Mouse (Mus musculus) kidney, adult 9 months (tissue): ENCODE data around the gene Slamf9.
A peak's percentile ranks its signal among the peaks of the same experiment; 100 is the strongest.

Source experiments
- DNase-seq: peaks from one replicate; pipeline ENCODE4 v3.0.0; 2022

Gene Slamf9

GRCm38 (mm10) chr1:172492047-172492446, 16.9 kb downstream of the Slamf9 start:
- DNase-seq: peak; percentile 43

DNA sequence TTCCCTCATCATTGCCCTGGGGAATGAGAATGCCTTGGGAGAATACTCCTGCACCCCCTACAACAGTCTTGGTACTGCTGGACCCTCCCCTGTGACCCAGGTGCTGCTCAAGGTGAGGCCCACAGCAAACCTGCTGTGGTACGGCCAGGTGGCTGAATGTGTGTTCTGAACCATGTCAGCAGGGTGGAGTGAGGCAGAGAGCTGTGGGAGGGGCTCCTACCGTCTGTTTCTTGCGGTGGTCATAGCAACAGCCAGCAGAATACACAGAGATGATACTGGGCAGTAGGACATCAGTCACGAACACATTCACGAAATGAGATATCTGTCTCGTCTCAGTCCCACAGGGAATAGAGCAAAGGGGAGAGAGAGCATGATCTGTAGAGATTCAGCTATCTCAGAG, 18.4 kb downstream of the Slamf9 start:
- no peak for DNase-seq

DNA sequence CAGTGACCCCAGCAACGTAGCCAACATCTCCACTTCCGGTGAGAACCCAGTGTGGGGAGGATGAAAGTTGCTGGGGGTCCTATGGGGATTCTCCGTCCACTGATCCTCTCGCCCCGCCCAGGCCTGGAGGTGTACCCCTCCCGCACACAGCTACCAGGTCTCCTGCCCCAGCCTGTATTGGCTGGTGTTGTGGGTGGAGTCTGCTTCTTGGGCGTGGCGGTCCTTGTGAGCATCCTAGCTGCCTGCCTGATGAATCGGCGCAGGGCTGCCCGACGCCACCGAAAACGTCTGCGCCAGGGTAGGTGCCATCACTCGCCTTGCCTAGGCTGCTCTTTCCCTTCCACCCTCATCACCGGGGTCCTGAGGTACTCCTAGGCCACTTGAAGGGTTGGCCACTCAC, 20.9 kb downstream of the Slamf9 start:
- DNase-seq: no peak

- no peak for DNase-seq
These were observed 22.3 kb downstream of the Slamf9 start for GRCm38 (mm10) chr1:172497428-172497827.

DNA sequence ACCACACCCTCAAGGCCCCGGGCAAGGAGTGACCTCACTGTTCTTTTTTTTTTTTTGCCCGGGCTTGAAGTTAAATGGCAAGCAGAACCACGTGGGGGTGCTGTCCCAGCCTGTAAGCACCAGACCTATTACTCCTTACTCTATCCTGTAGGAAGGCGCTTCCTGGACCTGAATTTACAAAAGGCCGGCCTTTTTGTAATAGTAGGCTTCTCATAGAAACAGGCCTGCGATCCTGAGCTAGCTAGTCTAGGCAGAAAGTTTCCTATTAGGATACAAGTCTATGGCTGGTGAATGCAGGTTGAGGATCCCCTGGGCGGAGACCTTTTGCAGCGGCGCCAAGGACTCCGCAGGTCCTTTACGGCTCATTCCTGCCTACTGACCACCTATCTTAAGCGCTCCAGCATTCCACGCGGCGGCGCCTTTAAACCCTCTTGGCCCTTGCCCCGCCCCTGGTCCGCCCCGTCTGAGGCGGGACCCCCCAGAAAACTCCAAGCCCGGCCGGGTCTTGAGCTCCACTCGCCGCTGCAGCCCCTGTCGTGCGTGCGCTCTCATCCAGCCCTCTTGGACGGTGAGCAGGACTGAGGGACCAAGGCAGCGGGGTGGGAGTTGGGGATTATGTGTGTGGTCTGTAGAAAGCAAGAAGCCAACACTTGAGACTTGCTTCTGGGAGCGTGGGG, 24.7 kb downstream of the Slamf9 start, which contains the start of gene Tagln2:
TSS of gene Tagln2 (plus strand) at position 283 of the 677 bp plus-strand sequence.
- DNase-seq: peak; percentile 92

GRCm38 (mm10) chr1:172500451-172501370, 25.6 kb downstream of the Slamf9 start:
- peak; percentile 85 for DNase-seq

GRCm38 (mm10) chr1:172501371-172502144, 26.4 kb downstream of the Slamf9 start:
- DNase-seq: peak; percentile 64

- DNase-seq: peak; percentile 80
These were observed 27.3 kb downstream of the Slamf9 start for GRCm38 (mm10) chr1:172502145-172503110.

- DNase-seq: peak; percentile 57
These were observed 28.2 kb downstream of the Slamf9 start for GRCm38 (mm10) chr1:172503111-172503997.

DNA sequence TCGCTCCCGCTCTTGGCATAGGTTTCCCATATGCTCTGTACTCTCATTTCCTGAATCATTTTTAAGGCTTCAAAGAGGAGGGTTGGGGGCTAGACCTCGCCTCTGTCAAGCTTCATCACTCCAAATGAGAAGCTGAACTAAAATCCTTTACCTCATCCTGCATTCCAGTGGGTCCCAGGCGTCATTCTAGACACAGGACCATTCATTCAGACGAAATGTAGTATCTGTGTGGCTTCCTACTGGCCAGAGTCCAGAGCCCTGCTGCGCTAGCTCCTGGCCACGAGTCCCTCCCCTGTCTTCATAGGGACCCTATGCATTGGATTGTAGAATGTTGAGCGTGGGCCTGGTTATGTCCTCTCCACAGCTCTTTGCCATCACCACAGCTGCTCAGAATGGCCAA, 29.6 kb downstream of the Slamf9 start:
- DNase-seq: no peak

GRCm38 (mm10) chr1:172507001-172507400, 31.8 kb downstream of the Slamf9 start:
- no peak for DNase-seq

GRCm38 (mm10) chr1:172507701-172508100, 32.5 kb downstream of the Slamf9 start:
- DNase-seq: peak; percentile 67

DNA sequence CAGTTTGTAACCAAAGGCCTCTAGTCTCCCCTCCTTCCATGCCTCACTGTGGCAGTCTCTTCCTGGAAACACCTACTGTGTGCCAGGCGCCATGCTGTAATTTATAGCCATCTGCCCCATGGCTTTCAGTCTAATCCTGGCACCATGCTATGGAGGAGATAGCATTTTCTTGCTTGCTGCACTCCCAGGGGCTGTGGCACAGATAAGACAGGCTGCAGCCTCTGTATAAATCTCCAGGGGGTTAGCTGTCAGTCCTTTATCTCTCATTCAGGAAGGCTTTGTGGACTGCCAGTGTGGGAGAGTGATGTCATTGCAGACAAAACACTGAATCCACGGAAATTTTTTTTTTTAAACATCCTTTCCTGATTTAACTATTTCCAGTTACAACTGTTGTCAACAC, 33.0 kb downstream of the Slamf9 start:
- DNase-seq: no peak

DNA sequence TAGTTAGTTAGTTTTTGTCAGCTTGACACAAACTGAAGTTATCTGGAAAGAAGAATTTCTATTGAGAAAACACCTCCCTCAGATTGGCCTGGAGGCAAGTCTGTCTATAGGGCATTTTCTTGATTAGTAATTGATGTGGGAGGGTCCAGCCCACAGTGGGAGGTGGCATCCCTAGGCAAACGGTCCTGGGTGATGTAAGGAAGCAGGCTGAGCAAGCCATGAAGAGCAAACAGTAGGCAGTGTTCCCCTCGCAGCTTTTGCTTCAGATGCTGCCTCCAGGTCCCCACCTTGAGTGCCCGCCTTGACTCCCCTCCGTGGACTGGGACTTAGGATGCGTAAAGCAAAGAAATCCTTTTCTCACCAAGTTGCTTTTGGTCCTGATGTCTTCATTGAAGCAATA, 34.1 kb downstream of the Slamf9 start:
- peak; percentile 49 for DNase-seq

DNA sequence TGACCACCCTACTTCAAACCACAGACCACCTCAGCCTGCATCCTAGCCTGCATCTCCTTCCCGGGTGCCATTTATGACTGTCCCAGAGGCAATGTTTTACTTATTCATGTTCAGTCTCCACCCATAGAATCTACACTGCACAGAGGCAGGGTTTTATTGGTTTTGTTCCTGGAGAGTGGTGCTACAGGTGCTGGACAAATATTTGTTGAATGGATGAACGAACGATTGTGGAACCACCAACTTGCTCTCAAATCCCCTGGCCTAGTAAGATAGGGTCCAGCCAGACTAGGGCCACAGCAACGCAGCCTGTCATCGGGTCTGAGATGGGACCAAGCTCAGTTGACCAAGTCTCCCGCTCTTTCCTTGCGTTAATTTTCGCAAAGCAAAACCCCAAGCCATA, 34.8 kb downstream of the Slamf9 start:
- no peak for DNase-seq

GRCm38 (mm10) chr1:172510421-172510972, 35.3 kb downstream of the Slamf9 start:
- peak; percentile 78 for DNase-seq

DNA sequence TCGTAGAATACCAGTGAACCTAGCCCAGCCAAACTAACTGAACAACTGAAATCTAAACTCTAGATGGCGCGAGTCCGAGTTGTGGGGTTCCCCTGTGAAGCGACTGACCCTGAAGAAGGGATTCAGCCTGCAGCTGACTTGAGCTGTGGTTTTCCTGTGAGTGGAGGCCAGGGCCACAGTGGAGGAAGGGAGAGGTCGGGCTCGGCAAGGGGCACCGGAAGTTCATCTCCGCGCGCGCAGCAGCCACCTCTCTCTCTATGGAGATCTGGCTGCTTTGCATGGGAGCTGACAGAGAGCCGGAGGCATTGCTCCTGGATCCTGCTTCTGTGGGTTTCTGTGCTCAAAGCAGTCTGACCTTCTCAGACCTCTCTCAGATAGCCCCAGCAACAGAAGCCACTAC, 37.8 kb downstream of the Slamf9 start:
- DNase-seq: peak; percentile 83

- DNase-seq: peak; percentile 62
These were observed 38.5 kb downstream of the Slamf9 start for GRCm38 (mm10) chr1:172513525-172514212.

DNA sequence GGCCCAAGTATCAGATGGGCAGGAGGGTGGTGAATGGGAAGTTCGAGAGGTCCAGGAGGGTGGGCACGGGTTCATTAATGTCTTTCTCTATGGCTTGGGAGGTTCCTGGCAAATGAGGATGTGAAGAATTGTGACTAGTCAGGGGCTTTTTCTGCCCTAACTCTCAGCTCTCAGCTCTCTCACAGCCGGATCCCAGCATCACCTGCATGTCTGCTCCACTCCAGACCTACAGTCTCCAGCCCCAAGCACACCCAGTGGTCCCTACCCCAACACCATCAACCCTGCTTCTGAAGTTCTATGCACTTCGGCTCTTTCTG, 39.0 kb downstream of the Slamf9 start:
- no peak for DNase-seq
